Mouse (Mus musculus): Measurements from ENCODE around the gene Fbxw5. TPM values are rescaled to one million over a fixed set of nuclear protein-coding genes. Genes with fewer than 3 reads are reported as not detected.

Gene Fbxw5
- polyA plus RNA-seq, 1 experiment, result 44.3 TPM

DNA sequence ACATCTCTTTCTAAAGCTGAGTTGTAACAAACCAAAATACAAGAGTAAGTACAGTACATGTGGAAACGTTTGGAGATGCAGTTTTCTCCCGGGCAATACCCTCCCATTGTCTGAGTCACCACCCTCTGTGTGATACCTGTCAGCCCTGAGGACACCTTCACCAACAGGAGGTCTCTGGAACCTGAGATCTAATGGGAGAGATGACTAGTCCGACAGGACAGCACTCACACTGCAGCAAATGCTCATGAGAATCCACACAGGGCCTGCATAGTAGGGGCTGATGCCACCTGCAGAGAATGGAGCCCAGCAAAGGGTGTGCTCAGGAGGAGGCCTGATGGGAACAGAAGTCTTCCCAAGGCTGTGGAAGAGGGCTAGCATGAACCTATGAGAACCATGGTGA, 39.1 kb upstream of the Fbxw5 start:
- peak overlapping the region; percentile 82 for H3K4me3 ChIP-seq (ENCODE audit: insufficient read depth, low read length)
- peak overlapping the region; percentile 77 for H3K27ac ChIP-seq (ENCODE audit: insufficient read depth, low read length)
- TF ChIP-seq POLR2A (IDR thresholded peaks at IDR 0.05; ENCODE audit: extremely low read depth, insufficient read depth, low read length), result no peak
- TF ChIP-seq CTCF (IDR thresholded peaks at IDR 0.05; ENCODE audit: extremely low read depth, insufficient read depth, low read length), result no peak
- H3K4me1 ChIP-seq (ENCODE audit: control insufficient read depth, insufficient read depth, low read length), result peaks cover 5% of the 10 kb centered on the region

DNA sequence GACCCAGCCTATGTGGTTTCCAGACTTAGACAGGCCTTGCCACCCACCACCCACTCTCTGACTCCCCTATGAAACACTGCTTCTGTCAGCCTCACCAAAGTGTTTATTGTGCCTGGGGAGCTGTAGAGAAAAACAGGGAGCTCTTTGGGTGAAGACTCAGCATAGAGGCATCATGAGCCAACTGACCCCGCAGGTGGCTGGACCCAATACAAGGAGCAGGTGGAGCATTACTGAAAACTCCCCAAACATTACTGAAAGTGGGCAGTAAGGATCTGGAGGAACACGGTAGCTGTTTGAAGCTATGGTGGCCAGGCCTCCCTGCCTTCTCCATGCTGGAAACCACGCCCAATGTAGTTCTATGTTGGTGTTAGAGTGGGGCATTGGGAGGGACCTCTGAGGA, 36.9 kb upstream of the Fbxw5 start:
- Histone ChIP-seq H3K4me1 (ENCODE audit: control insufficient read depth, insufficient read depth, low read length) (peaks cover 5% of the 10 kb centered on the region), H3K4me3 (ENCODE audit: insufficient read depth, low read length) (no peak overlapping the region), H3K27ac (ENCODE audit: insufficient read depth, low read length) (no peak overlapping the region)
- TF ChIP-seq POLR2A (IDR thresholded peaks at IDR 0.05; ENCODE audit: extremely low read depth, insufficient read depth, low read length), result no peak
- TF ChIP-seq CTCF (IDR thresholded peaks at IDR 0.05; ENCODE audit: extremely low read depth, insufficient read depth, low read length), result no peak

- Histone ChIP-seq H3K4me3 (ENCODE audit: insufficient read depth, low read length) (no peak overlapping the region), H3K27ac (ENCODE audit: insufficient read depth, low read length) (no peak overlapping the region), H3K4me1 (ENCODE audit: control insufficient read depth, insufficient read depth, low read length) (peaks cover 3% of the 10 kb centered on the region)
- no peak for TF ChIP-seq CTCF (IDR thresholded peaks at IDR 0.05; ENCODE audit: extremely low read depth, insufficient read depth, low read length)
- TF ChIP-seq POLR2A (IDR thresholded peaks at IDR 0.05; ENCODE audit: extremely low read depth, insufficient read depth, low read length), result no peak
These were observed 35.3 kb upstream of the Fbxw5 start for GRCm38 (mm10) chr2:25465256-25465655.

- H3K4me1 ChIP-seq (ENCODE audit: control insufficient read depth, insufficient read depth, low read length), result peaks cover 3% of the 10 kb centered on the region
- H3K4me3 ChIP-seq (ENCODE audit: insufficient read depth, low read length), result no peak overlapping the region
- H3K27ac ChIP-seq (ENCODE audit: insufficient read depth, low read length), result no peak overlapping the region
- TF ChIP-seq CTCF (IDR thresholded peaks at IDR 0.05; ENCODE audit: extremely low read depth, insufficient read depth, low read length), result no peak
- TF ChIP-seq POLR2A (IDR thresholded peaks at IDR 0.05; ENCODE audit: extremely low read depth, insufficient read depth, low read length), result no peak
These were observed 34.5 kb upstream of the Fbxw5 start for GRCm38 (mm10) chr2:25465816-25466635.

DNA sequence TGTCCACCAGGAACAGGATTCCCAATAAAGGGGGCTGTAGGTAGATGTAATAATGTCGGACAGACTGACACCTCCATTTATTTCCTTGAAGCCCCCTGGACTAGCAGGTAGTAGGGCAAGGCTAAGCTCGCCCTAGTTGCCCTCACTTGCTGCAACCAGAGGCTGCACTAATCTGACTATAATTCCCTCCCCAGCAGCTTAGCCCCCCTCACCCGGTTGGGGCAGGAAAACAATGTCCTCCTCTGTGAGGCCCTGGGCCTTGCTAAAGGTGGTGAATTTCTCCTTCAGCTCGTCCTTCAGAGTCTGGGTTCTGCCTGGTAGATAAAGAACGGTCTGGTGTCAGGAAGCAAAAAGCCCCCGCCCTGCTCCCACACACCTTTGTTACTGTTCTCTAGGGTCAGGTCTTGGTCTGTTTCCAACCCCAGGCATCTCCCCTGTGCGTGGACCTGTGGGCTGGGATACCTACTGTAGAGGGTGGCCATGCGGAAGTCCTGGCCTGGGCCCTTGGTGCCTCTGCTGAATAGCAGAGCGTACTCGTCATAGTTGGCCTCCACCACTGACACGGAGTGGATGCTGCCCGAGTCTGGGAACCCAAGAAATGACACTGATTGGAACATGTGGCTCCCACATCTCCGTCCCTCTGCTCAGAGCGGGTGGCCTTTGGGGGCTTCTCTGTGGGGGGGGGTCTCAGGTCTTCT, 32.8 kb upstream of the Fbxw5 start:
- H3K4me3 ChIP-seq (ENCODE audit: insufficient read depth, low read length), result no peak overlapping the region; the same call in 1 of the 2 replicates
- H3K4me1 ChIP-seq (ENCODE audit: control insufficient read depth, insufficient read depth, low read length), result no peaks in the 10 kb centered on the region; the same call in 1 of the 2 replicates
- H3K27ac ChIP-seq (ENCODE audit: insufficient read depth, low read length), result peak overlapping the region; percentile 32; the same call in 1 of the 2 replicates
- TF ChIP-seq POLR2A (IDR thresholded peaks at IDR 0.05; ENCODE audit: extremely low read depth, insufficient read depth, low read length) (no peak), CTCF (IDR thresholded peaks at IDR 0.05; ENCODE audit: extremely low read depth, insufficient read depth, low read length) (no peak)

DNA sequence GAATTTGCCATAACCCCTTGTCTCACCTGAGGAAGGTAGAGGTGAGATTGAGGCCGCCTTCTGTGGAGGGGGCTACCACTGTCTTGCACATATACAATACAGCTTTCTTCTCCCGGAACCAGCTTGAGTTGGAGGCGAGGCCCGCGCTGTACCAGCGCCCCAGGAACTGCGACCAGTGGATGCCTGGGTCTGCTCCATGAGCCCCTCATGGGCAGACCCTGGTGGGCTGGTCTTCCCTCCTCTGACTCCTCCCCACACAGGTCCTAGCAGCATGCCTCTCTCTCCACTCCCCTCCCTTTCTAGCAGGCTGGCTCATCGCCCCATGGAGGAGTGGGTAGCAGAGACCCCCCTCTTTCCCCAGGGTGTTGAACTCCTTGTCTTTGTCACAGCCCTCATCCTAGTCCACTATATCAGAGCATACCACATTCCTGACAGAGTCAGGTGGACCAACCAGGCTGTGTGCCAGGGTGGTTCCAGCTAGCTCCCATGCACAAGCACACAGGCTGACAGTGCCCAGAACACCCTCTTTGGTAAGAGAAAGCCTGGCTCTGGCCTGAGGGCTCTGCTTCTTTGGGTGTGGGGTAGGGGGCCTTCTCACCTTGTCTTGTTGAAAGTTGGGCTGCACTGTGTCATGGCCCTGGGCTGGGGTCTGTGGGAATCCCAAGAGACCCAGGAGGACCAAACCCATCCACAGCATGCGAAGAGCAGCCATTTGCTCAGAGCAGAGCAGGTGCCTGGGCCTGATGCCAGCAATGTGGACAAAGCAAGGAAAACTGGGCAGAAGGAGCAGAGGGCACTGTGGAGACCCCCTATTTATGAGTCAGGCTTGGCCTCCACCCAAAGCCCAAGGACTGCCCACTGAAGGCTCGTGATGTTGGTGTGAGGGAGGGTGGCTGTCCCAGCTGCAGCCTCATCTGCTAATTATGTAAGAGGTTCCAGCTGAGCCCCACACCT, 31.3 kb upstream of the Fbxw5 start:
- Histone ChIP-seq H3K4me3 (ENCODE audit: insufficient read depth, low read length) (peak overlapping the region; percentile 5), H3K27ac (ENCODE audit: insufficient read depth, low read length) (peak overlapping the region; percentile 66), H3K4me1 (ENCODE audit: control insufficient read depth, insufficient read depth, low read length) (no peaks in the 10 kb centered on the region; the same call in 1 of the 2 replicates)
- TF ChIP-seq CTCF (IDR thresholded peaks at IDR 0.05; ENCODE audit: extremely low read depth, insufficient read depth, low read length) (no peak), POLR2A (IDR thresholded peaks at IDR 0.05; ENCODE audit: extremely low read depth, insufficient read depth, low read length) (peak; percentile 59; the same call in 1 of the 2 replicates)

GRCm38 (mm10) chr2:25469969-25470368, 30.6 kb upstream of the Fbxw5 start, which contains the start of gene Ptgds:
TSS of gene Ptgds (minus strand) at chr2:25470046.
- TF ChIP-seq POLR2A (IDR thresholded peaks at IDR 0.05; ENCODE audit: extremely low read depth, insufficient read depth, low read length) (no peak), CTCF (IDR thresholded peaks at IDR 0.05; ENCODE audit: extremely low read depth, insufficient read depth, low read length) (no peak)
- H3K4me1 ChIP-seq (ENCODE audit: control insufficient read depth, insufficient read depth, low read length), result no peaks in the 10 kb centered on the region; the same call in 1 of the 2 replicates
- peak within 1 kb of the TSS; percentile 5 for H3K4me3 ChIP-seq (ENCODE audit: insufficient read depth, low read length)
- peak within 1 kb of the TSS; percentile 66 for H3K27ac ChIP-seq (ENCODE audit: insufficient read depth, low read length)

DNA sequence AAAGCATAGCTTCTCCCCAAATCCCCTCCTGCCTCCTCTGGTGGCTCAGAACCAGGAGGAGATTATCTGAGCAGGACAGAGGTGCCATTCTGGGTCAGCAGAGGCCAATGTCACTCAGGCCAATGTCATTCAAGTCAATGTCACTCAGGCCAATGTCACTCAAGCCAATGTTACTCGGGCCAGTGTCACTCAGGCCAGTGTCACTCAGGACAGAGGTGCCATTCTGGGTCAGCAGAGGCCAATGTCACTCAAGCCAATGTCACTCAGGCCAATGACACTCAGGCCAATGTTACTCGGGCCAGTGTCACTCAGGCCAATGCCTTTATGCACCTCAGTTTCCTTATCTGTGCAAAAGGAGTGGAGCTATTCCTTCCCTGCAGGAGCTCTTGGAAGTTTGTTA, 28.0 kb upstream of the Fbxw5 start:
- H3K4me3 ChIP-seq (ENCODE audit: insufficient read depth, low read length), result no peak overlapping the region
- no peak for TF ChIP-seq CTCF (IDR thresholded peaks at IDR 0.05; ENCODE audit: extremely low read depth, insufficient read depth, low read length)
- H3K4me1 ChIP-seq (ENCODE audit: control insufficient read depth, insufficient read depth, low read length), result no peaks in the 10 kb centered on the region; the same call in 1 of the 2 replicates
- H3K27ac ChIP-seq (ENCODE audit: insufficient read depth, low read length), result no peak overlapping the region

- H3K27ac ChIP-seq (ENCODE audit: insufficient read depth, low read length), result no peak overlapping the region
- H3K4me3 ChIP-seq (ENCODE audit: insufficient read depth, low read length), result no peak overlapping the region
- TF ChIP-seq CTCF (IDR thresholded peaks at IDR 0.05; ENCODE audit: extremely low read depth, insufficient read depth, low read length) (no peak), POLR2A (IDR thresholded peaks at IDR 0.05; ENCODE audit: extremely low read depth, insufficient read depth, low read length) (no peak)
- peaks cover 4% of the 10 kb centered on the region; the same call in 1 of the 2 replicates for H3K4me1 ChIP-seq (ENCODE audit: control insufficient read depth, insufficient read depth, low read length)
These were observed 23.0 kb upstream of the Fbxw5 start for GRCm38 (mm10) chr2:25477541-25477940.

All from cortical plate, adult 2 months (tissue).